Mouse (Mus musculus) lung, adult 18-20 months (tissue): ENCODE data around the gene Vmn1r232.

ENCODE experiments used
- DNase-seq, 2 experiments: peaks; one replicate each; pipeline ENCODE4 v3.0.0; 2022; ENCODE audit warnings: mixed read lengths in 2 of 2

The Vmn1r232 gene

GRCm38 (mm10) chr17:20919614-20920013, at the start of gene Vmn1r232:
Gene Vmn1r232, minus strand, starts transcription at chr17:20919714.
- DNase-seq = no peak

GRCm38 (mm10) chr17:20966681-20967080, 47.2 kb upstream of the Vmn1r232 start:
- DNase-seq = no peak

GRCm38 (mm10) chr17:20965421-20965820, 45.9 kb upstream of the Vmn1r232 start:
- no peak for DNase-seq

- DNase-seq = no peak
Measured at GRCm38 (mm10) chr17:20960386-20960785, 40.9 kb upstream of the Vmn1r232 start.

- no peak for DNase-seq
Measured at GRCm38 (mm10) chr17:20946636-20947035, 27.1 kb upstream of the Vmn1r232 start.

GRCm38 (mm10) chr17:20946026-20946565, 26.6 kb upstream of the Vmn1r232 start:
- DNase-seq = peak; percentile 2 to 5

- peak; percentile 99 for DNase-seq
Measured at GRCm38 (mm10) chr17:20944985-20945891, 25.7 kb upstream of the Vmn1r232 start, which contains the start of gene Ppp2r1a. Gene Ppp2r1a, plus strand, starts transcription at chr17:20945311.

- no peak for DNase-seq
Measured at GRCm38 (mm10) chr17:20944226-20944625, 24.7 kb upstream of the Vmn1r232 start.

GRCm38 (mm10) chr17:20904991-20905390, 14.5 kb downstream of the Vmn1r232 start, which contains the start of gene Vmn1r231:
Gene Vmn1r231, minus strand, starts transcription at chr17:20905091.
- DNase-seq = no peak
